Mouse (Mus musculus): ENCODE results near the gene Dync2li1. TPM values are rescaled to one million over a fixed set of nuclear protein-coding genes. Genes with fewer than 3 reads are reported as not detected.

Gene Dync2li1
- polyA plus RNA-seq, 1 experiment from 2014 or later = 28.3 TPM

DNA sequence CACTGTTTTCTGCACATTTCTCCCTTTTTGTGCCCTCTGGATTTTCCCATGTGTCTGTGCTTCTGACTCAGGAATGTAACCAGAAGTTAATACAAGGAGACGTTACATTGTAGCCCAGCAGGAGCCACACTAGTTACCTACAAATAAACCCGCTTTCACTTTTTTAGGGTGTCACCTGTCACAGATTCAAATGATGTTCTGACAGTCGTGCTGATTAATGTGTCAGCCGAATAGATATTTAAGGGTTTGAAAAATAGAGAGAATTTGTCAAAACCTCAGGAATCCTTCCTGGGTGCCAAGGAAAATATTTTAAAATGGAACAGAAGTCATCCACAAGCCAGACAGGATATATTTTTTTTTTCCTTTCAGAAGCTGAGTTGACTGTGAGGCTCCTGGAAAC lies 59.0 kb downstream of the Dync2li1 start:
- Histone ChIP-seq H3K27me3 (replicated peaks; ENCODE audit: control insufficient read depth, insufficient read depth, low read length) (no peaks in the 10 kb centered on the region), H3K4me2 (ENCODE audit: low read depth, low read length) (no peak overlapping the region), H3K27ac (replicated peaks; ENCODE audit: low read depth, low read length) (no peak overlapping the region), H3K9me3 (ENCODE audit: control insufficient read depth, low read length) (no peaks in the 10 kb centered on the region), H3K9ac (ENCODE audit: low read depth, low read length) (no peak overlapping the region), H3K4me3 (ENCODE audit: low read depth, low read length) (no peak overlapping the region), H3K36me3 (ENCODE audit: control insufficient read depth, insufficient read depth, low read length) (no peaks in the 10 kb centered on the region), H3K4me1 (ENCODE audit: control insufficient read depth, insufficient read depth, low read length) (peaks cover 14% of the 10 kb centered on the region; the same call in 1 of the 2 replicates)
- ATAC-seq (ENCODE audit: low read depth) = no peak
- no peak for DNase-seq (ENCODE audit: low spot score)
- 58% methylated on average over 4 of the region's 4 CpGs for WGBS

DNA sequence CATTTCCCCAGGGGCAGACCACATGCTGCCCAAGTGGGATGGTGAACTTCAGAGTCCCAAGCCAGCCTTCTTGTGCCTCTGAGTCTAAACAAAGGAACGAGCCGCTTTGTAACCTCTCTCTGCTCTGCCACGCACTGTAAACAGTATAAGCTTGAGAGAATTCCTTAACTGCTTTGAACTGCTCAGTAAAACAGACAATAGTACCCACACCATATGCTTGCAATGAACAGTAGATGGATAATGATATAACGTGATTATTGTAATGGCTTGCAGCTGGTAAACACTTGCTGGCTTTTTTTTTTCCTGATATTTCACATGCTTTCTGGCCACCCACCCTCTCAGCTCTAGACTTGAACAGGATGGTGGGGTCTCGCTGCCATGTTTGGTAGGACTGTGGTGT lies 61.7 kb downstream of the Dync2li1 start:
- no peak overlapping the region for H3K4me2 ChIP-seq (ENCODE audit: low read depth, low read length)
- WGBS = 37% methylated on average over 5 of the region's 5 CpGs
- H3K9ac ChIP-seq (ENCODE audit: low read depth, low read length) = no peak overlapping the region
- no peaks in the 10 kb centered on the region for H3K36me3 ChIP-seq (ENCODE audit: control insufficient read depth, insufficient read depth, low read length)
- DNase-seq (ENCODE audit: low spot score) (peak; percentile 63), ATAC-seq (ENCODE audit: low read depth) (peak; percentile 61; the same call in 1 of the 2 replicates)
- no peaks in the 10 kb centered on the region for H3K27me3 ChIP-seq (replicated peaks; ENCODE audit: control insufficient read depth, insufficient read depth, low read length)
- H3K27ac ChIP-seq (replicated peaks; ENCODE audit: low read depth, low read length) = no peak overlapping the region
- peaks cover 17% of the 10 kb centered on the region; the same call in 1 of the 2 replicates for H3K4me1 ChIP-seq (ENCODE audit: control insufficient read depth, insufficient read depth, low read length)
- no peaks in the 10 kb centered on the region for H3K9me3 ChIP-seq (ENCODE audit: control insufficient read depth, low read length)
- no peak overlapping the region for H3K4me3 ChIP-seq (ENCODE audit: low read depth, low read length)

DNA sequence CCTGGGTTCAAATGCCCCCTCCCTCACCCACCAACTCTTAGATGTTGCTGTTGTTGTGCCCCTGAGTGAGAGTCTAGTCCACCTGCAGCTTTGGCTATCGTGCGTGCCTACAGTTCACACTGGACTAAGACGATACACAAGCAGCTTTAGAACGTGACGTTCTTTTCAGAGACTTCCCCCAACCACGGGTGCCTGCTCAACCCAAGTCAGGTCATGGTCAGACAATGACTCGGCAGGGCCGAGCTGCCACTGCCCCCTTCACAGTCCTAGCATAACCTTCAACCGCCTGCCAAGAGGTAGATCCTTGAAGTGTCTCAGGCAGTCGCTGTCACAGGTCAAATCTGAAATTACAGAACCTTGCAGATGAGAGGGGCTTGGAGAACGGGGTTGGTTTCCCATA lies 62.5 kb downstream of the Dync2li1 start:
- no peak for ATAC-seq (ENCODE audit: low read depth)
- H3K4me3 ChIP-seq (ENCODE audit: low read depth, low read length) = no peak overlapping the region
- H3K27me3 ChIP-seq (replicated peaks; ENCODE audit: control insufficient read depth, insufficient read depth, low read length) = no peaks in the 10 kb centered on the region
- no peak overlapping the region for H3K4me2 ChIP-seq (ENCODE audit: low read depth, low read length)
- H3K36me3 ChIP-seq (ENCODE audit: control insufficient read depth, insufficient read depth, low read length) = no peaks in the 10 kb centered on the region
- H3K4me1 ChIP-seq (ENCODE audit: control insufficient read depth, insufficient read depth, low read length) = peaks cover 17% of the 10 kb centered on the region; the same call in 1 of the 2 replicates
- H3K9ac ChIP-seq (ENCODE audit: low read depth, low read length) = no peak overlapping the region
- H3K27ac ChIP-seq (replicated peaks; ENCODE audit: low read depth, low read length) = no peak overlapping the region
- 84% methylated on average over 11 of the region's 11 CpGs for WGBS
- no peaks in the 10 kb centered on the region for H3K9me3 ChIP-seq (ENCODE audit: control insufficient read depth, low read length)
- no peak for DNase-seq (ENCODE audit: low spot score)

DNA sequence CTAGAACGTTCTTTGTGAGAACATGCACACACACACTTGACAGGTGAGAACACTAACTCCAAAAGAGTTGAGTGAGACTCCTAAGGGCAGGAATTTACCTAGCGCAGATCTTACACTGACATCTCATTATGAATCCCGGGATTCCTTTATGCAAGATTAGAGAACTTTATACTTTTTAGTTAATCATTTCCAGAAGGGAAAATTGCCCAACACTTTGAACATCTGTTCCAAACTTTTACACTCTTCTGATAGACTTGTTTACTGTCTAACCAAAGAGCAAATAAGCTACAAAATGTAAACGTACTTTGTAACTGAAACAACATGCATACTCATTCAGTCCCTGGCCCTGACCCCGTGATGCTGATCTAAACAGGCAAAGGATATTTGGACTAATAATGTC lies 63.0 kb downstream of the Dync2li1 start:
- 57% methylated on average over 5 of the region's 5 CpGs for WGBS
- no peak overlapping the region for H3K9ac ChIP-seq (ENCODE audit: low read depth, low read length)
- no peak for ATAC-seq (ENCODE audit: low read depth)

DNA sequence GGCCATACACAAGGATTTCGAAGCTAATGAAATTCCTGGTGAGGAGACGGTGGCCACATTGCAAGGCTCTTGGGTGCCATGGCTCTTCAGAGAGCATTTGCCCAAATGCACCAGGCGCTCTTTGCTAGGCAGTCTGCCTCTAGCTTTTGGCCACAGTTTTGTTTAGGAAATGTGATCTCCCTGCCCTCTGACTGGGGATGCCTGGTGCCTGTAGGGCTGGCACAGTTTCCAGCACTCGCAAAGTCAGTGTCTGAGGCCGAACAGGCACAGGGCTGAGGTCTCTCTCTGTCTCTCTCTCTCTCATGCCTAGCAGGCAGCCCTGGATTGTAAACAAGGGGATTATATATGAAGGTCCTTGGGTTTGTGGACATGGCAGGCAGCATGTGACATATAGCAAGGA lies 63.8 kb downstream of the Dync2li1 start:
- no peak for ATAC-seq (ENCODE audit: low read depth)
- no peaks in the 10 kb centered on the region for H3K36me3 ChIP-seq (ENCODE audit: control insufficient read depth, insufficient read depth, low read length)
- 67% methylated on average over 5 of the region's 5 CpGs for WGBS
- no peaks in the 10 kb centered on the region for H3K9me3 ChIP-seq (ENCODE audit: control insufficient read depth, low read length)
- H3K9ac ChIP-seq (ENCODE audit: low read depth, low read length) = 0 out of 2 replicates have a peak overlapping the region, but pooled peaks have one; percentile 1
- peaks cover 14% of the 10 kb centered on the region; the same call in 1 of the 2 replicates for H3K4me1 ChIP-seq (ENCODE audit: control insufficient read depth, insufficient read depth, low read length)
- no peak overlapping the region for H3K4me2 ChIP-seq (ENCODE audit: low read depth, low read length)
- H3K27ac ChIP-seq (replicated peaks; ENCODE audit: low read depth, low read length) = no peak overlapping the region
- H3K4me3 ChIP-seq (ENCODE audit: low read depth, low read length) = no peak overlapping the region
- H3K27me3 ChIP-seq (replicated peaks; ENCODE audit: control insufficient read depth, insufficient read depth, low read length) = no peaks in the 10 kb centered on the region
- peak; percentile 65 for DNase-seq (ENCODE audit: low spot score)

More for the DNA sequence above, 63.0 kb downstream of the Dync2li1 start:
- no peak overlapping the region for H3K27ac ChIP-seq (replicated peaks; ENCODE audit: low read depth, low read length)
- H3K36me3 ChIP-seq (ENCODE audit: control insufficient read depth, insufficient read depth, low read length) = no peaks in the 10 kb centered on the region
- no peak overlapping the region for H3K4me2 ChIP-seq (ENCODE audit: low read depth, low read length)
- DNase-seq (ENCODE audit: low spot score) = no peak
- no peak overlapping the region for H3K4me3 ChIP-seq (ENCODE audit: low read depth, low read length)
- peaks cover 17% of the 10 kb centered on the region; the same call in 1 of the 2 replicates for H3K4me1 ChIP-seq (ENCODE audit: control insufficient read depth, insufficient read depth, low read length)
- H3K9me3 ChIP-seq (ENCODE audit: control insufficient read depth, low read length) = no peaks in the 10 kb centered on the region
- no peaks in the 10 kb centered on the region for H3K27me3 ChIP-seq (replicated peaks; ENCODE audit: control insufficient read depth, insufficient read depth, low read length)

DNA sequence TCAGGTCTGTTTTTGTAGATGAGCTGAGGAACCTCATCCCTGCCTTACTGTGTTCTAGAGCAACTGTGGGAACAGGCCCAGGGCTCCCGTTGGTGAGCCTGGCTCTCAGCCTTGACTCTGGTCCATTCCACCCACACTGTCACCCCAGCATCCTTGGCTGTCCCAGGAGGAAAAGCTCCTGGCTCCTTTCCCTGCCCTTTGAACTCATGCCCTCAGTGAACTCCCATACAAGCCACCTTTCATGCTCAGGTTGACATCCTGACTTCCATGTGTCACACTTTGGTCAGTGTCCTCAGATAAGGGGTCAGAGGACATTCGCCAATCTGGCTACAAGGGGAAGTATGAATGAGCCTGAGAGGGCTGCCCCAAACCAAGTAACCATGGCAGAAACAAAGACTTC lies 67.4 kb downstream of the Dync2li1 start:
- H3K27me3 ChIP-seq (replicated peaks; ENCODE audit: control insufficient read depth, insufficient read depth, low read length) = no peaks in the 10 kb centered on the region
- no peaks in the 10 kb centered on the region for H3K9me3 ChIP-seq (ENCODE audit: control insufficient read depth, low read length)
- H3K36me3 ChIP-seq (ENCODE audit: control insufficient read depth, insufficient read depth, low read length) = no peaks in the 10 kb centered on the region
- ATAC-seq (ENCODE audit: low read depth) (no peak), DNase-seq (ENCODE audit: low spot score) (no peak)
- no peak overlapping the region for H3K9ac ChIP-seq (ENCODE audit: low read depth, low read length)
- H3K27ac ChIP-seq (replicated peaks; ENCODE audit: low read depth, low read length) = no peak overlapping the region
- no peak overlapping the region for H3K4me2 ChIP-seq (ENCODE audit: low read depth, low read length)
- no peak overlapping the region for H3K4me3 ChIP-seq (ENCODE audit: low read depth, low read length)
- WGBS = 67% methylated on average over 2 of the region's 2 CpGs
- H3K4me1 ChIP-seq (ENCODE audit: control insufficient read depth, insufficient read depth, low read length) = peaks cover 7% of the 10 kb centered on the region; the same call in 1 of the 2 replicates

DNA sequence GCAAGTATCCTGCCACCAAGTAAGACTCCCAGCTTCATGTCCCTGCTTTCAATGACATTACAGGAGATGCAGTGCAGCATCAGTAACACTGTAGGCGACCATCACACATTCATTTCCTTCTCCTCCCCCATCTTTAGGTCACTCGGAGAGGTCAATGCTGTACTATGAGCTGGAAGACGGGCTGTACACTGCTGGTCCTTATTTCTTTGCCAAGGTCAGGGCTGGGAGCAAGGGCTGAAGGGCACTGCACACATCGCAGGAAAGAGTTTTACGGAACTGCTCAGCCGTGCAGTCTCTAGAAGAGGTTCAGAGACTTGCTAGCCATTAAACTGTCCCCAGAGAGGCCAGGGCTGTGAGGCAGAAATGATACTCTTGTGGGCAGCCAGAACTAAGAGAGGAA lies 70.2 kb downstream of the Dync2li1 start:
- H3K36me3 ChIP-seq (ENCODE audit: control insufficient read depth, insufficient read depth, low read length) = no peaks in the 10 kb centered on the region
- ATAC-seq (ENCODE audit: low read depth) = no peak
- no peaks in the 10 kb centered on the region; the same call in 1 of the 2 replicates for H3K4me1 ChIP-seq (ENCODE audit: control insufficient read depth, insufficient read depth, low read length)
- no peak for DNase-seq (ENCODE audit: low spot score)
- no peaks in the 10 kb centered on the region for H3K27me3 ChIP-seq (replicated peaks; ENCODE audit: control insufficient read depth, insufficient read depth, low read length)
- H3K27ac ChIP-seq (replicated peaks; ENCODE audit: low read depth, low read length) = no peak overlapping the region
- no peak overlapping the region for H3K9ac ChIP-seq (ENCODE audit: low read depth, low read length)
- H3K4me3 ChIP-seq (ENCODE audit: low read depth, low read length) = no peak overlapping the region
- no peaks in the 10 kb centered on the region for H3K9me3 ChIP-seq (ENCODE audit: control insufficient read depth, low read length)
- no peak overlapping the region for H3K4me2 ChIP-seq (ENCODE audit: low read depth, low read length)
- 66% methylated on average over 6 of the region's 6 CpGs for whole genome bisulfite sequencing

DNA sequence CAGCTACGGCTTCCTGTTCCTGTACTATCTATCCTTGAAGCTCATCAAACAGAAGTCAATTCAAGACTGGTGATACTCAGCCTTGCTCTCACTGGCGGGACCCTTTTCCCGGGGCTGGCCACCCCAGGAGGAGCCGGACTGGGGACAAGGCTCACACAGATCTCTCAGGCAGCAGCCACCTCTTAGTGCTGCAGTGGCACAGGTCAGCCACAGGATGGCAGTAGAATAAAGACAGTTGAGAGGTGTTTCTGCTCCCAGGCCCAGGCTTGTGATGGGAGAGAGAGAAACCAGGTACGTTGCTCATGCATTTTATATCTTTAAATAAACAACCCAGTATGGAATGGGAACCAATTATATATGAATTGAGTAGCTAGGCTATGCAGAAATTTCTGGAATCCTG lies 72.4 kb downstream of the Dync2li1 start:
- H3K9ac ChIP-seq (ENCODE audit: low read depth, low read length) = no peak overlapping the region
- ATAC-seq (ENCODE audit: low read depth) = no peak
- H3K4me1 ChIP-seq (ENCODE audit: control insufficient read depth, insufficient read depth, low read length) = peaks cover 7% of the 10 kb centered on the region; the same call in 1 of the 2 replicates
- 22% methylated on average over 5 of the region's 5 CpGs for WGBS
- no peak overlapping the region for H3K4me3 ChIP-seq (ENCODE audit: low read depth, low read length)
- no peak overlapping the region for H3K4me2 ChIP-seq (ENCODE audit: low read depth, low read length)
- no peaks in the 10 kb centered on the region for H3K36me3 ChIP-seq (ENCODE audit: control insufficient read depth, insufficient read depth, low read length)
- peak; percentile 70 for DNase-seq (ENCODE audit: low spot score)
- no peaks in the 10 kb centered on the region for H3K27me3 ChIP-seq (replicated peaks; ENCODE audit: control insufficient read depth, insufficient read depth, low read length)
- no peak overlapping the region for H3K27ac ChIP-seq (replicated peaks; ENCODE audit: low read depth, low read length)
- H3K9me3 ChIP-seq (ENCODE audit: control insufficient read depth, low read length) = no peaks in the 10 kb centered on the region
